Mouse (Mus musculus): ENCODE measurements around the gene Dcun1d1. TPM values are rescaled to one million over a fixed set of nuclear protein-coding genes. Genes with fewer than 3 reads are reported as not detected.

Gene Dcun1d1
- polyA plus RNA-seq, 1 experiment from 2014 or later: 82.0 TPM

GRCm38 (mm10) chr3:35923495-35923894 lies 13.8 kb downstream of the Dcun1d1 start:
- Histone ChIP-seq H3K27ac (ENCODE audit: low read length) (peak overlapping the region; percentile 96), H3K4me1 (ENCODE audit: control insufficient read depth, low read depth, low read length) (peaks cover 52% of the 10 kb centered on the region), H3K9me3 (replicated peaks; ENCODE audit: control insufficient read depth, low read length) (no peaks in the 10 kb centered on the region), H3K36me3 (ENCODE audit: control insufficient read depth, insufficient read depth) (peaks cover 3% of the 10 kb centered on the region; the same call in 1 of the 2 replicates), H3K4me3 (ENCODE audit: low read depth, low read length) (peak overlapping the region; percentile 41), H3K4me2 (ENCODE audit: low read depth, low read length) (peak overlapping the region; percentile 67), H3K27me3 (ENCODE audit: control insufficient read depth, insufficient read depth, low read depth, low read length) (no peaks in the 10 kb centered on the region), H3K9ac (ENCODE audit: low read depth, low read length) (peak overlapping the region; percentile 63)
- peak; percentile 99 for ATAC-seq (ENCODE audit: low read depth)
- WGBS (ENCODE audit: insufficient replicate concordance): 9% methylated on average over 7 of the region's 7 CpGs

- Histone ChIP-seq H3K27me3 (ENCODE audit: control insufficient read depth, insufficient read depth, low read depth, low read length) (no peaks in the 10 kb centered on the region), H3K9me3 (replicated peaks; ENCODE audit: control insufficient read depth, low read length) (no peaks in the 10 kb centered on the region), H3K4me1 (ENCODE audit: control insufficient read depth, low read depth, low read length) (peaks cover 52% of the 10 kb centered on the region), H3K9ac (ENCODE audit: low read depth, low read length) (peak overlapping the region; percentile 39; the same call in 1 of the 2 replicates), H3K4me3 (ENCODE audit: low read depth, low read length) (0 out of 2 replicates have a peak overlapping the region, but pooled peaks have one; percentile 3), H3K27ac (ENCODE audit: low read length) (peak overlapping the region; percentile 96), H3K36me3 (ENCODE audit: control insufficient read depth, insufficient read depth) (peaks cover 4% of the 10 kb centered on the region; the same call in 1 of the 2 replicates), H3K4me2 (ENCODE audit: low read depth, low read length) (peak overlapping the region; percentile 67)
- 44% methylated on average over 4 of the region's 4 CpGs for WGBS (ENCODE audit: insufficient replicate concordance)
- no peak for ATAC-seq (ENCODE audit: low read depth)
Measured at GRCm38 (mm10) chr3:35922522-35922921, 14.7 kb downstream of the Dcun1d1 start.

GRCm38 (mm10) chr3:35918229-35918628 lies 19.0 kb downstream of the Dcun1d1 start:
- 69% methylated on average over 3 of the region's 3 CpGs for WGBS (ENCODE audit: insufficient replicate concordance)
- H3K4me3 ChIP-seq (ENCODE audit: low read depth, low read length): no peak overlapping the region
- no peaks in the 10 kb centered on the region for H3K27me3 ChIP-seq (ENCODE audit: control insufficient read depth, insufficient read depth, low read depth, low read length)
- H3K36me3 ChIP-seq (ENCODE audit: control insufficient read depth, insufficient read depth): peaks cover 10% of the 10 kb centered on the region
- H3K9me3 ChIP-seq (replicated peaks; ENCODE audit: control insufficient read depth, low read length): no peaks in the 10 kb centered on the region
- ATAC-seq (ENCODE audit: low read depth): no peak
- 0 out of 2 replicates have a peak overlapping the region, but pooled peaks have one; percentile 6 for H3K27ac ChIP-seq (ENCODE audit: low read length)
- no peak overlapping the region for H3K4me2 ChIP-seq (ENCODE audit: low read depth, low read length)
- no peak overlapping the region for H3K9ac ChIP-seq (ENCODE audit: low read depth, low read length)
- H3K4me1 ChIP-seq (ENCODE audit: control insufficient read depth, low read depth, low read length): peaks cover 21% of the 10 kb centered on the region

GRCm38 (mm10) chr3:35908982-35909680 lies 28.1 kb downstream of the Dcun1d1 start:
- Histone ChIP-seq H3K4me3 (ENCODE audit: low read depth, low read length) (no peak overlapping the region), H3K27me3 (ENCODE audit: control insufficient read depth, insufficient read depth, low read depth, low read length) (no peaks in the 10 kb centered on the region), H3K27ac (ENCODE audit: low read length) (no peak overlapping the region), H3K9me3 (replicated peaks; ENCODE audit: control insufficient read depth, low read length) (no peaks in the 10 kb centered on the region), H3K9ac (ENCODE audit: low read depth, low read length) (no peak overlapping the region), H3K4me2 (ENCODE audit: low read depth, low read length) (no peak overlapping the region), H3K4me1 (ENCODE audit: control insufficient read depth, low read depth, low read length) (peaks cover 6% of the 10 kb centered on the region), H3K36me3 (ENCODE audit: control insufficient read depth, insufficient read depth) (peaks cover 4% of the 10 kb centered on the region)
- no peak for ATAC-seq (ENCODE audit: low read depth)
- WGBS (ENCODE audit: insufficient replicate concordance): 44% methylated on average over 7 of the region's 7 CpGs

GRCm38 (mm10) chr3:35900555-35901204 lies 36.6 kb downstream of the Dcun1d1 start:
- no peak for ATAC-seq (ENCODE audit: low read depth)
- no peak overlapping the region for H3K4me2 ChIP-seq (ENCODE audit: low read depth, low read length)
- no peaks in the 10 kb centered on the region for H3K27me3 ChIP-seq (ENCODE audit: control insufficient read depth, insufficient read depth, low read depth, low read length)
- H3K4me3 ChIP-seq (ENCODE audit: low read depth, low read length): no peak overlapping the region
- H3K36me3 ChIP-seq (ENCODE audit: control insufficient read depth, insufficient read depth): peaks cover 15% of the 10 kb centered on the region
- H3K9me3 ChIP-seq (replicated peaks; ENCODE audit: control insufficient read depth, low read length): no peaks in the 10 kb centered on the region
- no peak overlapping the region for H3K9ac ChIP-seq (ENCODE audit: low read depth, low read length)
- H3K27ac ChIP-seq (ENCODE audit: low read length): no peak overlapping the region; the same call in 1 of the 2 replicates
- no peaks in the 10 kb centered on the region; the same call in 1 of the 2 replicates for H3K4me1 ChIP-seq (ENCODE audit: control insufficient read depth, low read depth, low read length)
- 85% methylated on average over 5 of the region's 5 CpGs for WGBS (ENCODE audit: insufficient replicate concordance)

- Histone ChIP-seq H3K4me2 (ENCODE audit: low read depth, low read length) (no peak overlapping the region), H3K9ac (ENCODE audit: low read depth, low read length) (no peak overlapping the region), H3K27ac (ENCODE audit: low read length) (no peak overlapping the region), H3K27me3 (ENCODE audit: control insufficient read depth, insufficient read depth, low read depth, low read length) (no peaks in the 10 kb centered on the region), H3K4me1 (ENCODE audit: control insufficient read depth, low read depth, low read length) (no peaks in the 10 kb centered on the region; the same call in 1 of the 2 replicates), H3K36me3 (ENCODE audit: control insufficient read depth, insufficient read depth) (peaks cover 15% of the 10 kb centered on the region), H3K4me3 (ENCODE audit: low read depth, low read length) (no peak overlapping the region), H3K9me3 (replicated peaks; ENCODE audit: control insufficient read depth, low read length) (no peaks in the 10 kb centered on the region)
- WGBS (ENCODE audit: insufficient replicate concordance): 79% methylated on average over 3 of the region's 3 CpGs
- ATAC-seq (ENCODE audit: low read depth): no peak
Measured at GRCm38 (mm10) chr3:35899109-35899508, 38.1 kb downstream of the Dcun1d1 start.

GRCm38 (mm10) chr3:35897900-35898299 lies 39.3 kb downstream of the Dcun1d1 start:
- no peak overlapping the region for H3K4me2 ChIP-seq (ENCODE audit: low read depth, low read length)
- 97% methylated on average over 2 of the region's 2 CpGs for WGBS (ENCODE audit: insufficient replicate concordance)
- no peaks in the 10 kb centered on the region for H3K9me3 ChIP-seq (replicated peaks; ENCODE audit: control insufficient read depth, low read length)
- H3K4me3 ChIP-seq (ENCODE audit: low read depth, low read length): no peak overlapping the region
- no peak for ATAC-seq (ENCODE audit: low read depth)
- no peaks in the 10 kb centered on the region for H3K4me1 ChIP-seq (ENCODE audit: control insufficient read depth, low read depth, low read length)
- H3K36me3 ChIP-seq (ENCODE audit: control insufficient read depth, insufficient read depth): peaks cover 15% of the 10 kb centered on the region
- H3K27ac ChIP-seq (ENCODE audit: low read length): no peak overlapping the region
- no peaks in the 10 kb centered on the region for H3K27me3 ChIP-seq (ENCODE audit: control insufficient read depth, insufficient read depth, low read depth, low read length)
- no peak overlapping the region for H3K9ac ChIP-seq (ENCODE audit: low read depth, low read length)

GRCm38 (mm10) chr3:35893156-35893555 lies 44.1 kb downstream of the Dcun1d1 start:
- Histone ChIP-seq H3K4me2 (ENCODE audit: low read depth, low read length) (no peak overlapping the region), H3K4me3 (ENCODE audit: low read depth, low read length) (no peak overlapping the region), H3K27me3 (ENCODE audit: control insufficient read depth, insufficient read depth, low read depth, low read length) (no peaks in the 10 kb centered on the region), H3K36me3 (ENCODE audit: control insufficient read depth, insufficient read depth) (peaks cover 7% of the 10 kb centered on the region), H3K9me3 (replicated peaks; ENCODE audit: control insufficient read depth, low read length) (no peaks in the 10 kb centered on the region), H3K9ac (ENCODE audit: low read depth, low read length) (no peak overlapping the region), H3K4me1 (ENCODE audit: control insufficient read depth, low read depth, low read length) (no peaks in the 10 kb centered on the region; the same call in none of the 2 replicates), H3K27ac (ENCODE audit: low read length) (no peak overlapping the region; the same call in 1 of the 2 replicates)
- 75% methylated on average over 5 of the region's 5 CpGs for WGBS (ENCODE audit: insufficient replicate concordance)
- ATAC-seq (ENCODE audit: low read depth): no peak

- H3K4me1 ChIP-seq (ENCODE audit: control insufficient read depth, low read depth, low read length): no peaks in the 10 kb centered on the region; the same call in none of the 2 replicates
- 84% methylated on average over 4 of the region's 4 CpGs for WGBS (ENCODE audit: insufficient replicate concordance)
- no peak overlapping the region for H3K4me2 ChIP-seq (ENCODE audit: low read depth, low read length)
- peak overlapping the region; percentile 62; the same call in 1 of the 2 replicates for H3K27ac ChIP-seq (ENCODE audit: low read length)
- peaks cover 4% of the 10 kb centered on the region; the same call in 1 of the 2 replicates for H3K36me3 ChIP-seq (ENCODE audit: control insufficient read depth, insufficient read depth)
- H3K27me3 ChIP-seq (ENCODE audit: control insufficient read depth, insufficient read depth, low read depth, low read length): no peaks in the 10 kb centered on the region
- H3K9ac ChIP-seq (ENCODE audit: low read depth, low read length): no peak overlapping the region
- peak; percentile 76 for ATAC-seq (ENCODE audit: low read depth)
- no peak overlapping the region for H3K4me3 ChIP-seq (ENCODE audit: low read depth, low read length)
- H3K9me3 ChIP-seq (replicated peaks; ENCODE audit: control insufficient read depth, low read length): no peaks in the 10 kb centered on the region
Measured at GRCm38 (mm10) chr3:35891123-35891522, 46.1 kb downstream of the Dcun1d1 start.

Measured in liver, embryonic 16.5 days (tissue).